Mouse (Mus musculus) cerebellum, adult 2 months (tissue): Measurements from ENCODE around the gene Cct8l1. TPM values are rescaled to one million over a fixed set of nuclear protein-coding genes. Genes with fewer than 3 reads are reported as not detected.

ENCODE experiments used
- DNase-seq, 2 experiments: peaks; one replicate each; pipeline ENCODE4 v3.0.0; 2021
- H3K27ac ChIP-seq: fragments of 200-500 bp; 2 replicates; pipeline ENCODE4 v1.5.1; 2012; ENCODE audit warnings: low read length, control low read depth, inconsistent platforms; ENCODE audit not compliant: insufficient read depth
- H3K27me3 ChIP-seq: fragments of 200-500 bp; 2 replicates; pipeline ENCODE4 v1.6.1; 2012; ENCODE audit warnings: inconsistent platforms, mild to moderate bottlenecking, low read length, moderate library complexity; ENCODE audit not compliant: control insufficient read depth, insufficient read depth
- H3K4me1 ChIP-seq: fragments of 200-500 bp; 2 replicates; pipeline ENCODE4 v1.6.1; 2011; ENCODE audit warnings: low read length; ENCODE audit not compliant: control insufficient read depth, insufficient read depth
- H3K4me3 ChIP-seq: fragments of 200-500 bp; replicated peaks from 2 replicates; pipeline ENCODE3; 2011; ENCODE audit warnings: mild to moderate bottlenecking, low read depth, low read length, control low read depth; ENCODE audit not compliant: insufficient read depth
- CTCF ChIP-seq: fragments of 200-500 bp; IDR thresholded peaks from 2 replicates; pipeline ENCODE4 v1.5.1; 2011; ENCODE audit warnings: low read depth, mild to moderate bottlenecking, control low read depth, low read length, moderate library complexity, borderline replicate concordance; ENCODE audit not compliant: insufficient read depth
- POLR2A ChIP-seq: fragments of 200-500 bp; IDR thresholded peaks from 2 replicates; pipeline ENCODE4 v1.6.1; 2011; ENCODE audit warnings: low read length, control low read depth, borderline replicate concordance; ENCODE audit not compliant: insufficient read depth
- WGBS: fragments of 180-500 bp; shearing (Covaris S2); methylation state at CpG from one replicate; pipeline ENCODE4 v1.1.7; 2018; 5-methylcytosine and 5-hydroxymethylcytosine counted together
- polyA plus RNA-seq: library from polyadenylated mRNA; depleted of rRNA; stranded (reverse); fragments of >200 nt; gene quantifications from 2 replicates; pipeline ENCODE4 v1.2.3, GENCODE M21; 2012; rRNA removed

Gene Cct8l1
- 0.13 TPM in 1 of 2 replicates, not detected in the other for polyA plus RNA-seq

- peaks cover 7% of the 10 kb centered on the region for H3K4me1 ChIP-seq
- 98% methylated on average over 5 of the region's 5 CpGs for WGBS
- no peak within 1 kb of the TSS for H3K27ac ChIP-seq
- no peaks in the 10 kb centered on the region for H3K27me3 ChIP-seq
- DNase-seq = no peak
- H3K4me3 ChIP-seq = no peak within 1 kb of the TSS
- TF ChIP-seq CTCF (no peak), POLR2A (no peak)
Observed at GRCm38 (mm10) chr5:25515767-25516166, at the start of gene Cct8l1. TSS of gene Cct8l1 (plus strand) at chr5:25516067.

GRCm38 (mm10) chr5:25472070-25472469, 43.8 kb upstream of the Cct8l1 start:
- DNase-seq = peak in 1 of 2 experiments; percentile 22
- WGBS = 5% methylated on average over 6 of the region's 6 CpGs
- Histone ChIP-seq H3K4me1 (no peaks in the 10 kb centered on the region), H3K27me3 (no peaks in the 10 kb centered on the region), H3K4me3 (peak overlapping the region; percentile 66), H3K27ac (no peak overlapping the region)
- TF ChIP-seq POLR2A = no peak

- WGBS = 81% methylated on average over 2 of the region's 2 CpGs
- no peak for DNase-seq
- TF ChIP-seq POLR2A (no peak), CTCF (no peak)
- Histone ChIP-seq H3K4me1 (no peaks in the 10 kb centered on the region), H3K27ac (no peak overlapping the region), H3K4me3 (no peak overlapping the region), H3K27me3 (no peaks in the 10 kb centered on the region)
Observed at GRCm38 (mm10) chr5:25475789-25476188, 40.1 kb upstream of the Cct8l1 start.

- TF ChIP-seq CTCF = no peak
- TF ChIP-seq POLR2A = no peak
Observed at GRCm38 (mm10) chr5:25478863-25479262, 37.0 kb upstream of the Cct8l1 start.

DNA sequence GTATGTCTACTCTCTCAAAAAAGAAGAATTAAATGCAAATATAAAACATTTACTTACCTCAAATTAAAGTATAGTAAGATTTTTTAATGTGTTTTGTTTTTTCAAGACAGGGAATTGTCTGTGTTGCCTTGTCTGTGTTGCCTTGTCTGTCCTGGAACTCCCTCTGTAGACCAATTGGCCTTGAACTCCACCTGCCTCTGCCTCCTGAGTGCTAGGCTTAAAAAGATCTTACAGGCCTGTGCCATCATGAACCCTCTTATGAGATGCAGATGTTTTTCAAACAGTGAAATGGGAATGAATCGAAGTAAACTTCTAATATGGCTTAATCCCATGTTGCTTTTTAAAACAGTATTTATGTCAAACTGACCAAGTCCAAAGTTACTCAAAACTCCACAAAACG, 19.2 kb upstream of the Cct8l1 start:
- no peaks in the 10 kb centered on the region for H3K27me3 ChIP-seq
- H3K4me1 ChIP-seq = peaks cover 6% of the 10 kb centered on the region; the same call in 1 of the 2 replicates
- DNase-seq = no peak
- no peak for TF ChIP-seq CTCF
- TF ChIP-seq POLR2A = no peak
- WGBS = 23% methylated on average over 2 of the region's 2 CpGs
- H3K27ac ChIP-seq = no peak overlapping the region
- peak overlapping the region; percentile 40 for H3K4me3 ChIP-seq

More at GRCm38 (mm10) chr5:25478863-25479262, 37.0 kb upstream of the Cct8l1 start:
- no peak overlapping the region for H3K27ac ChIP-seq
- no peak for DNase-seq
- H3K27me3 ChIP-seq = no peaks in the 10 kb centered on the region
- H3K4me1 ChIP-seq = no peaks in the 10 kb centered on the region
- no peak overlapping the region for H3K4me3 ChIP-seq

GRCm38 (mm10) chr5:25497369-25497719, 18.5 kb upstream of the Cct8l1 start:
- Histone ChIP-seq H3K27ac (no peak overlapping the region), H3K4me3 (peak overlapping the region; percentile 64), H3K4me1 (peaks cover 6% of the 10 kb centered on the region; the same call in 1 of the 2 replicates), H3K27me3 (no peaks in the 10 kb centered on the region)
- 0% methylated on average over 10 of the region's 10 CpGs for WGBS
- peak in 1 of 2 experiments; percentile 28 for DNase-seq
- TF ChIP-seq CTCF = no peak
- no peak for TF ChIP-seq POLR2A

GRCm38 (mm10) chr5:25497720-25498345, 18.0 kb upstream of the Cct8l1 start:
- Histone ChIP-seq H3K27me3 (no peaks in the 10 kb centered on the region), H3K27ac (peak overlapping the region; percentile 89; the same call in 1 of the 2 replicates), H3K4me3 (peak overlapping the region; percentile 64), H3K4me1 (peaks cover 6% of the 10 kb centered on the region; the same call in 1 of the 2 replicates)
- under 1% methylated on average over 77 of the region's 78 CpGs for WGBS
- TF ChIP-seq POLR2A (no peak), CTCF (no peak)
- DNase-seq = peak; percentile 59 to 68

DNA sequence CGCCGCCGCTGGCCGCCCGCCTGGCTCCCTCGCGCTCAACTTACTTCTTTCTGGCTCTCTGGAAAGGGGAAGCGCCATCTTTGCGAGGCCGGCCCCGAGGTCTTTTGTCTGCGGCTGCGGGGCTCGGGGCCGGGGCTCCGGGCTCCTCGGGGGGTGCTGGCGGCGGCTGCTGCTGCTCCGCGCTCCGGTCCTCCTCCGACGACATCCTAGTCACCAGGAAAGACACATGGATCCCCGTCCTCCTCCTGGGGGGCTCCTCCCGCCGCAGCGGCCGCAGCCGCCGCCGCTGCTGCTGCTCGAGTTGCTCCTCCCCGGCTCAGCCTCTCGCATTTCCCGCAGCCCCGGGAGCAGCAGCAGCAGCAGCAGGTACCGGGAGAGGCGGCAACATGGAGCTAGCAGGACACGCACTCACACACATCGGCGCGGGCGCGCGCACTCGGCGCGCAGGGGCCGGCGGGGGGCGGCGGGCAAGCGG, 17.5 kb upstream of the Cct8l1 start, which contains the start of gene Kmt2c:
Gene Kmt2c (minus strand): TSS at position 438 of the 475 bp plus-strand sequence.
- Histone ChIP-seq H3K4me1 (peaks cover 6% of the 10 kb centered on the region; the same call in 1 of the 2 replicates), H3K27me3 (no peaks in the 10 kb centered on the region), H3K4me3 (peak within 1 kb of the TSS; percentile 92), H3K27ac (peak within 1 kb of the TSS; percentile 97)
- 4% methylated on average over 51 of the region's 54 CpGs for WGBS
- TF ChIP-seq CTCF (no peak), POLR2A (peak; percentile 77)
- DNase-seq = peak; percentile 80 to 84
